Mouse (Mus musculus) kidney, postnatal 0 days (tissue): ENCODE results near the gene Trpm5. TPM values are rescaled to one million over a fixed set of nuclear protein-coding genes. Genes with fewer than 3 reads are reported as not detected.

Experiments used
- ATAC-seq: fragments of 200-750 bp; cut with Nextera tagmentation; replicated peaks from 2 replicates; pipeline ENCODE4 v1.8.0; 2017; ENCODE audit warnings: low read depth, moderate number of reproducible peaks, moderate TSS enrichment, moderate library complexity; ENCODE audit not compliant: low FRiP score
- DNase-seq: peaks from one replicate; pipeline ENCODE4 v3.0.0-alpha.2; 2016; ENCODE audit warnings: low spot score
- H3K27ac ChIP-seq: fragments of 300-500 bp; sonication (generic); 2 replicates; pipeline ENCODE4 v1.5.1; 2014; ENCODE audit warnings: mild to moderate bottlenecking
- H3K27me3 ChIP-seq: fragments of 300-500 bp; sonication (generic); 2 replicates; pipeline ENCODE4 v1.6.1; 2014; ENCODE audit warnings: low read length, mixed read lengths; ENCODE audit not compliant: insufficient read depth
- H3K36me3 ChIP-seq: fragments of 300-500 bp; sonication (generic); 2 replicates; pipeline ENCODE4 v1.6.1; 2014; ENCODE audit warnings: low read length, mixed read lengths; ENCODE audit not compliant: insufficient read depth
- H3K4me1 ChIP-seq: fragments of 300-500 bp; sonication (generic); replicated peaks from 2 replicates; pipeline ENCODE4 v1.6.1; 2014; ENCODE audit warnings: antibody characterized with exemption, low read length, mixed read lengths; ENCODE audit not compliant: insufficient read depth
- H3K4me2 ChIP-seq: fragments of 300-500 bp; sonication (generic); 2 replicates; pipeline ENCODE4 v1.6.1; 2014; ENCODE audit warnings: mild to moderate bottlenecking, low read length, moderate library complexity, mixed read lengths
- H3K4me3 ChIP-seq: fragments of 300-500 bp; sonication (generic); replicated peaks from 2 replicates; pipeline ENCODE4 v1.5.1; 2014; ENCODE audit warnings: low read depth, low read length
- H3K9ac ChIP-seq: fragments of 300-500 bp; sonication (generic); 2 replicates; pipeline ENCODE4 v1.6.1; 2014; ENCODE audit warnings: low read depth, low read length
- H3K9me3 ChIP-seq: fragments of 300-500 bp; sonication (generic); replicated peaks from 2 replicates; pipeline ENCODE4 v1.6.1; 2016; ENCODE audit warnings: low read length, inconsistent platforms, mixed read lengths
- CTCF ChIP-seq: IDR thresholded peaks from 2 replicates; pipeline ENCODE4 v1.5.1; 2016; ENCODE audit warnings: antibody characterized with exemption, low read depth, mild to moderate bottlenecking, moderate library complexity
- WGBS: fragments of 180-500 bp; shearing (Covaris S2); extraction: QIAGEN DNeasy Blood & Tissue Kit; methylation state at CpG from one replicate; pipeline ENCODE4 v1.1.7; 2014; 5-methylcytosine and 5-hydroxymethylcytosine counted together
- polyA plus RNA-seq: library from polyadenylated mRNA; unstranded; fragments of >200 nt; fragmentation: Nextera tagmentation; extraction: Ambion mirVana; gene quantifications from 2 replicates; pipeline ENCODE4 v1.2.1, GENCODE M21; 2015

Gene Trpm5
- polyA plus RNA-seq, 1 experiment from 2014 or later, result 3.9 TPM

DNA sequence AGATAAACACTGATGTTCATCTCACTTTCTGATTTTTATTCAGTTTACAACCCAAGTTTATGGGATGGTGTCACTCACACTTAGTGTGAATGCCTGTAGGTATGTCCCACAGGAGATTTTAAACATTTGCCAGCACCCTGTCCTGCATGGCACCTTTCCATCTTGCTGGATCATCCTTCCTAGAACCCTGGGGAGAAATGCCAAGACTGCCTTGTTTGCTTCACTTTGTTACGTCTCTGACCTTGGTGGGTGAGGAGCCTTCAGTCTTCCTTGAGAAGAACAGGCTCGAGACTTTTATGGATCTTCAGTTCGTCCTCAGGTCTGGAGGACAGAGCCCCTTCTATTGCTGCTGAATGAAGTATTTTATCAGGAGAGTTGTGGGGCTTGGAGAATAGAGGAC is 45.1 kb downstream of the Trpm5 start:
- Histone ChIP-seq H3K4me2 (no peak overlapping the region), H3K4me1 (peaks cover 4% of the 10 kb centered on the region; the same call in 1 of the 2 replicates), H3K27me3 (no peaks in the 10 kb centered on the region), H3K9ac (no peak overlapping the region), H3K27ac (no peak overlapping the region), H3K4me3 (no peak overlapping the region), H3K36me3 (no peaks in the 10 kb centered on the region), H3K9me3 (no peaks in the 10 kb centered on the region)
- no peak for TF ChIP-seq CTCF
- no peak for ATAC-seq
- 84% methylated on average over 3 of the region's 3 CpGs for WGBS
- DNase-seq, result no peak

DNA sequence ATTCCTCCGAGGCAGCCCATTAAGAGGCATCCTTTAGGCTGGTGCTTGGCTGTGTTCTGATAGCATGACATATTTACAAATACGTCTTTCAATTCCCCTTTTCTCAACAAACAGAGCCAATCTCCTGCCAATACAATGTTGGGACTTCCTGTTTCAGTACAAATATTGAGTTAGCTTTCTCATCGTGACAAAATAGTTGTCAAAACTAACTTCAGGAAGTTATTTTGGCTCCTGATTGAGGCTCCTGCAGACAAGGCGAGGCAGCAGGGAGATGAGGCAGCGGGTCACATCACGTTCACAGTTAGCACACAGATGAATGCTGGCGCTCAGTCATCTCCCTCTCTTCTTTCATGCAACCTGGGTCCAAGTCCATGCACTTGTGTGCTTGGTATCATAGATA is 48.1 kb downstream of the Trpm5 start:
- Histone ChIP-seq H3K4me1 (peaks cover 19% of the 10 kb centered on the region), H3K9ac (no peak overlapping the region), H3K9me3 (no peaks in the 10 kb centered on the region), H3K4me2 (no peak overlapping the region), H3K36me3 (no peaks in the 10 kb centered on the region), H3K27ac (no peak overlapping the region), H3K4me3 (no peak overlapping the region), H3K27me3 (no peaks in the 10 kb centered on the region)
- no peak for DNase-seq
- no peak for ATAC-seq
- no peak for TF ChIP-seq CTCF
- 84% methylated on average over 7 of the region's 7 CpGs for WGBS

- no peak overlapping the region for H3K4me3 ChIP-seq
- H3K4me1 ChIP-seq, result peaks cover 19% of the 10 kb centered on the region
- H3K27ac ChIP-seq, result no peak overlapping the region
- peak; percentile 32; the same call in 1 of the 2 replicates for TF ChIP-seq CTCF
- no peak overlapping the region for H3K4me2 ChIP-seq
- H3K27me3 ChIP-seq, result no peaks in the 10 kb centered on the region
- H3K9me3 ChIP-seq, result no peaks in the 10 kb centered on the region
- ATAC-seq (no peak), DNase-seq (no peak)
- no peaks in the 10 kb centered on the region for H3K36me3 ChIP-seq
- H3K9ac ChIP-seq, result no peak overlapping the region
Observed at GRCm38 (mm10) chr7:143044826-143045206, 49.6 kb downstream of the Trpm5 start.

GRCm38 (mm10) chr7:143044049-143044825 is 50.2 kb downstream of the Trpm5 start:
- no peaks in the 10 kb centered on the region for H3K36me3 ChIP-seq
- H3K9ac ChIP-seq, result no peak overlapping the region
- no peak overlapping the region for H3K4me2 ChIP-seq
- WGBS, result 94% methylated on average over 2 of the region's 2 CpGs
- TF ChIP-seq CTCF, result no peak
- H3K4me3 ChIP-seq, result no peak overlapping the region
- no peaks in the 10 kb centered on the region for H3K27me3 ChIP-seq
- DNase-seq (no peak), ATAC-seq (no peak)
- H3K4me1 ChIP-seq, result peaks cover 19% of the 10 kb centered on the region
- H3K9me3 ChIP-seq, result no peaks in the 10 kb centered on the region
- H3K27ac ChIP-seq, result no peak overlapping the region

- WGBS, result 68% methylated on average over 3 of the region's 3 CpGs
- H3K36me3 ChIP-seq, result no peaks in the 10 kb centered on the region
- H3K9me3 ChIP-seq, result no peaks in the 10 kb centered on the region
- DNase-seq (no peak), ATAC-seq (no peak)
- no peak overlapping the region for H3K9ac ChIP-seq
- TF ChIP-seq CTCF, result no peak
- H3K4me3 ChIP-seq, result no peak overlapping the region
- peak overlapping the region; percentile 65 for H3K27ac ChIP-seq
- no peak overlapping the region for H3K4me2 ChIP-seq
- no peaks in the 10 kb centered on the region for H3K27me3 ChIP-seq
- peaks cover 19% of the 10 kb centered on the region for H3K4me1 ChIP-seq
Observed at GRCm38 (mm10) chr7:143042897-143043300, 51.5 kb downstream of the Trpm5 start.

GRCm38 (mm10) chr7:143042089-143042488 is 52.4 kb downstream of the Trpm5 start:
- H3K36me3 ChIP-seq, result no peaks in the 10 kb centered on the region
- H3K4me1 ChIP-seq, result peaks cover 19% of the 10 kb centered on the region
- H3K9ac ChIP-seq, result 0 out of 2 replicates have a peak overlapping the region, but pooled peaks have one; percentile 4
- no peaks in the 10 kb centered on the region for H3K27me3 ChIP-seq
- ATAC-seq (peak; percentile 59), DNase-seq (peak; percentile 77)
- H3K27ac ChIP-seq, result peak overlapping the region; percentile 75
- no peak overlapping the region for H3K4me3 ChIP-seq
- TF ChIP-seq CTCF, result no peak
- no peak overlapping the region for H3K4me2 ChIP-seq
- WGBS, result 37% methylated on average over 3 of the region's 3 CpGs
- H3K9me3 ChIP-seq, result no peaks in the 10 kb centered on the region
